Mouse (Mus musculus) granulocyte monocyte progenitor cell, adult 5-6 weeks (primary cell): ENCODE data around the gene Gnao1. TPM values are rescaled to one million over a fixed set of nuclear protein-coding genes. Genes with fewer than 3 reads are reported as not detected.

Source experiments
- ATAC-seq: replicated peaks from 2 replicates; pipeline ENCODE4 v1.8.0; 2016; ENCODE audit warnings: mild to moderate bottlenecking, moderate TSS enrichment, inconsistent platforms; ENCODE audit not compliant: poor library complexity, severe bottlenecking
- total RNA-seq, 2 experiments: library from RNA; stranded (forward) in 1 of 2; stranded (reverse) in 1 of 2; fragments of 200-712, 200-1000 nt in 1 of 2; fragments of >200 nt in 1 of 2; fragmentation: Nextera tagmentation in 1 of 2; gene quantifications; 2 replicates each; pipeline ENCODE4 v1.2.3; 2014 to 2017

Gene Gnao1
- not detected in 2 replicates for total RNA-seq (2014; fragmentation: Nextera tagmentation)
- total RNA-seq (2017), result not detected in 2 replicates

DNA sequence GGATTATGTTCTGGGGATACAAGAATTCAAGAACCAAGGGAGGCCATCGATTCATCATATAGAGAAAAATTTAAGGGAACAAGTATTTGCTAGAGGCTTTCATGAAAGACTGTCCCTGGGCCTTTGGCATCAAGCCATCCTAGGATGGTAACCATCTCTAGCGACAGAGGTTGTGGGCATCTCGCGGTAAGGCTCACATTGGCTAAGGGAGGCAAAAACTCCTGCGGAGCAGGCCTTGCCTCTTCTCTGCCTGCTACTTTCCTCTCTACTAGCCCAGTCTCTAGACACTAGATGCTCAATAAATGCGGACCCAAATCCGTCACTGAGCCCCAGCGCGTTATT is at the start of gene Gnao1:
TSS of gene Gnao1 (plus strand) at position 281 of the 342 bp plus-strand sequence.
- ATAC-seq, result no peak; the same call in 1 of the 2 replicates

DNA sequence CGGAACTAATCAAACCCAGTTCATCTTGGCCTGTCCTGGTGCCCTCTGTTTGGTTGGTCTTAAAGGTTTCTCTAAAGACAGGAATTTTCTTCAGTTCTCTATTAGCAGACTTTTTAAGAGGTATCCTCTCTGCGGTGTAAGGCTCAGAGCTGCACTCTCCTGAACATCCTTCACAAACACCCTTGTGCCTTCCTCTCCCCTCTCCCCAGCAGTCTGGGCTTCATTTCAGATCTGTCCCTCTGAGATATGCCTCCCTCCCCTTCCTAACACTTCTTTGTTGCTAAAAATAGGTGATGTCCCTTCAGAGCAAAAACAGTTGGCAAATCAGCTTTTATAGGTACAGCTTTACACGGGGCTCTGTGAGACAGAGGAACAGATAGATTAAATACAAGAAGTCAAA is 32.2 kb upstream of the Gnao1 start:
- ATAC-seq, result no peak

DNA sequence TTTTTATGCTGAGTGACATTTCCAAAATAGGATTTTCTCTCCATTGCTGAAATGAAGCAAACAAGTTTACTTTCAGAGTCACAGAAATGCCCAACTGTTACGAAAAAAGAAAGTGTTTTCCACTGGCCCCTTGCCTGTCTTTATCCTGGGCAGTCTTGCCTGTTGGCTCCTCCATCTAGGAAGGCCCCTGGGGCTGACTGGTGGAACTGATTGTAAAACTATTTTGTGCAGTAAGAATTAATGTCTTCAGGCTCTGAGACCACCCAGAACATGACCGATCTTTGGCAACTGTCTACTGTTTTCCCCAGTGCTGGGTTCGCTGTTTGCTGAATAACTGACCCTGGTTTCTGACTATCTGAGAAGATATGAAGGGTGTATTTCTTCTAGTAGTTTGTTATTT is 540 bp upstream of the Gnao1 start:
- no peak for ATAC-seq

DNA sequence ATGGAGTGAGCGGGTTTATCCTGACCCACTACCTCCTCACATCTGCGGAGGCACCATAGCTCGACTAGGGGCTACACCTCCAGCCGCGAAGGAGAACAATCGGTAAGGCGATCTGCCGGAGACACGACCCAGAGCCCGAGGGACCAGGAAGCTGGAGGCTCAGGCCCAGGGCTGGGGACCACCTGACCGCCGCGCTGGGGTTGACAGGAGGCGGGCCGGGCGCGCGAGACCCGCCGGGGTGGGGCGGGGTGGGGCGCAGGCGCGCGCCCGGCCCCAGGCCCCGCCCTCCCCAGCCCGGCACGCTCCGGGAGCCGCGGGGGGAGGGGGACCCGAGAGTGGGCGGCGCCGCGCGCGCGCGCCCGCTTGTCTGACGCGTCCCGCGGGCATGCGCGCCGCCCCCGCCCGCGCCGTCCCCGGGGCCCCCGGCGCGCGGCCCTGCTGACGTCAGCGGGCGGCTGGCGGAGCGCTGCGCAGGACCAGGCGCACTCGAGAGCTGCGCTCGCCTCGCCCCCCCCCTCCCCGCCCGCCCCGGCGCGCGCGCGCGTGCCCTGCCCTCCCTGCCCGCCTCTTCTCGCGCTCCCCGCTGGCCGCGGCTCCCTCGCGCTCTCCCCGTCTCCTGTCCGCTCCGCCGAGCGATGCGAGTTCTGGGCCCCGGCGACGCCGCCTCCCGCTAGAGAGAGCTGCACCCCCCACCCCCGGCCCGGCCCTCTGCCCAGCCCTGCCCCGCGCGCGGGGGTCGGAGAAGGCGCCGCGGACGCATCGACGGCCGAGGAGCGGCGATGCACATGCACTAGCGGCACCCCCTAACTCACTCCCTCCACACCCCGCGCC is 477 bp downstream of the Gnao1 start:
- ATAC-seq, result peak; percentile 64

DNA sequence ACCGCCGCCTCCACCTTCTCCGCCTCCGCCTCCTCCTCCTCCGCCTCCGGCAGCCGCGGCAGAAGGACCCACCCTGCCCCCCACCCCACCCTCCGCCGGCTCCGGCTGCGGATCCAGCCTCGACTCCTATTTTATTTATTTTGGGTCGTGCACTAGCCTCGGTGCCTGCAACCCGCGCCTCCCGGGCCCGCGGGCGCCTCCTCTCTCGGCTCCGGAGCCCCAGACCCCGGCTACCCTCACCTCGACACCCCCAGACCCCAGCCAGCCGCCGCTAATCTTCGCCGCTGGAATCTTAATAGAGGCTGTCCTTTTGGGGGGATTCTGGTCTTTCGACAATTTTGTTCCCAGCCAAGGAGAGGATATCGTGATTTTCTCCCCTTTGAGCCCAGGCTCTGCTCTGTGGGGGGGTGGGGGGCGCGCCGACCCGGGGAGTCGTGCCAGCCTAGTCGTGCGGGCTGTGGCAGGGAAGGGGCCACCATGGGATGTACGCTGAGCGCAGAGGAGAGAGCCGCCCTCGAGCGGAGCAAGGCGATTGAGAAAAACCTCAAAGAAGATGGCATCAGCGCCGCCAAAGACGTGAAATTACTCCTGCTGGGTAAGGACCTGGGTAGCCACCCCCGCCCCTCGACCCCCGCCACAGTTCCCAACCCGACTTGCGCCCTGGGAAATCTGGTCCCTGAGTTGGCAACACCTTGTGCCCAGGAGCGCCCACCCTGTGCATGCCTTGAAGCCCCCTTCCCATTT is 1.3 kb downstream of the Gnao1 start:
- no peak for ATAC-seq

DNA sequence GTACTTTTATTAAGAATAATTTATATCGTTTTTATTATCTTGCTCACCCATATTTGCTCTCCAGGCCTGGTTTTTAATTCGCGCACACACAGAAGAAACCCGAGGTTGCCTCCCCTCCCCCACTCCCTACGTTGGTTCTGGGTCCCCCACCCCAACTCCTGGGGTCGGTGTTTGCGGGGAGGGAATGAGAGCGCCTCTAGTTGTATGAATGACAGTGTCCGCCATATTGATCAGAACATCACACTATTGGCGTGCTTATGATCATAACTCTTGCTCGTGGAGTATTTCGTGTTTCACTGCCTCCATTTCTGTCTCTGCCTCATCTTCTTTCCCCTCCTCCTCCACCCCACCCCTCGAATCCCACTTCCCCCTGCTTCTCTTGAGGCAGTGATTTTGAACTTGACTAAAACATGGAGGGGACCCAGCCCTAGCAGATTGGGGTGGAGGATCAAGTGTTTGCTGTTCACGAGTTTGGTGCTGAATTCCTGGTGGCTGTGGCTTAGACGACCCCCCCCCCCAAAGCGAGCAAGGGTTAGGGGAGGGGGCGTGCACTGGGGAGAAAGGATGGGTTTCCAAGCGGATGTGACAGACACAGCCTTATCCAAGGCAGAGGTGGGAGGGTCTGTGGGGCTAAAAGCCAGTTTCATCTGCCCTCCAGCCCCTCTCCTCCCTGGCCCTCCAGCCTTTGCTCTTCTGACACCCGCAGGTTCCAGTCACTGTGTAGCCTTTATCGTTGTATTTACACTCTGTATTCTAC is 2.1 kb downstream of the Gnao1 start:
- no peak for ATAC-seq

DNA sequence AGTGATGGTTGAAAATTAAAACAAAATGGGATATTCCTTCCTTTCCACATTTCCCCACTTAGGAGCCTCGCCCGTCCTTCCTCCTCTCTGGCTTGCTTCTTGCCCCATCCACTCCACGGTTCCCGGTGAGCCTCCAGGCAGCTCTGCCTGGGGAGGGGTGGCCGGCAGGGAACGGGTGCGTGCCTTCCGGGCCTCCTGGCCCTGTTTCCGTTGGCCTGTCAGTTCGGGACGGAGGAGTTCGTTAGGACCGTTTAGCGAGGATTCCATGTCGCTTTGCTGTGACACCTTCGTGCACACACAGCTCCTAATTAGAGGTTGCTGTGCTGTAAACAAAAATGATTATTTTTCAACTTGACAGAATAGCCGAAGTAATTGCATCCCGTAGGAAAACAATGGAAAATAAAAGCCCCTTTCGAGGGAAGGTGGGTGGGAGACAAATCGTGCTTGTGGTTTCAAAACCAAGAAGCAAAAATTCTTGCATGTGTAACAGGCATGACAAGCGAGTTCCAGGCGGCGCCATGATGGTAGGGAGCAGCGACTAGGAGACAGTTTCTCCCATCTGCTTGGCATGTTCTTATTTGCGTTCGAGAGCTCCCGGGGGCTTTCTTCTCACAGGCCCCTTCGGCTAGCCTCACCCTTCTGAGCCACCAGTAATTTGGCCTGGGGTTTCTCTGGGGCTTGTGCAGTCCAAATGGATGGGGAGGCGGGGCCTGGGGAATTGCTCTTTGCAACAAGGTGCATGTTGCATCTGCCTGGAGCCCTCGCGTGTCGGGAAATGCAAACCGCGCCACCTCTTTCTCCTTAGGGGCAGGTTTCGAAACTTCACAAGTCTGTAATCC is 3.0 kb downstream of the Gnao1 start:
- no peak for ATAC-seq

DNA sequence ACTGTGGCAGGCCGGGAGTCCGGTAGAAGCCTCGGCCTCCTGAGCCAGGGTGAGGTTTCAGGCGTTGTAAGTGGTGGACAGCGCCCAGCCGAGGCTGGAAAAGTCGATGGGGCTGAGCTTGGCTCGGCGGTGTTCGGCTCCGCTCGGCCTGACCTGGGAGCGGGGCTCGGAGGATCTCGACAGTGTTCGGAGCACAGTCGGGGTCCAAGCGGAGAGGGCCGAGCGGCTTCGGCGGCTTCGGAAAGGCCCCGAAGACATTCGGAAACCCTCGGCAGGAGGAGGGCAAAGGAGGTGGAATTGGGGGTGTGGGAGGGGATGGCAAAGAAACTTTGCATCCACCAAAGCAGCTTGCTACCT is 3.6 kb downstream of the Gnao1 start:
- peak; percentile 70 for ATAC-seq

DNA sequence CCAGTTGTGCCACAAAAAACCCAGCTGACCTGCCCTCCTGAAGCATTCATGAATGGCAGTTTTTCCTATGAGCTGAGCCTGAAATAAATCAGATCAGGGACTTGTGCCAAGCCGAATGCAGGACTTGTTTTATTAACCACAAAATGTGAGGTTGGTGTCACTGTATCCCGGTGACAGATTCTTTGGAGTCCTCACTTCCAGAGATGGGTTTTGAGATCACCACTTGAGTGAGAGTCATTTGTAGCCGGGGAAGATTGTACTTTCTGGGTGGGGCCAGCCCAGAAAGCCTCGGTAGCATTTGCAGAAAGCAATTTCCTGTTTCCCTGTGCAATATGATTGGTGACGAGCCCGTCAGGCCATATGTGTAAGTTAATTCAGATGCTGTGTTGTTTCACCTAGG is 4.5 kb downstream of the Gnao1 start:
- no peak for ATAC-seq

DNA sequence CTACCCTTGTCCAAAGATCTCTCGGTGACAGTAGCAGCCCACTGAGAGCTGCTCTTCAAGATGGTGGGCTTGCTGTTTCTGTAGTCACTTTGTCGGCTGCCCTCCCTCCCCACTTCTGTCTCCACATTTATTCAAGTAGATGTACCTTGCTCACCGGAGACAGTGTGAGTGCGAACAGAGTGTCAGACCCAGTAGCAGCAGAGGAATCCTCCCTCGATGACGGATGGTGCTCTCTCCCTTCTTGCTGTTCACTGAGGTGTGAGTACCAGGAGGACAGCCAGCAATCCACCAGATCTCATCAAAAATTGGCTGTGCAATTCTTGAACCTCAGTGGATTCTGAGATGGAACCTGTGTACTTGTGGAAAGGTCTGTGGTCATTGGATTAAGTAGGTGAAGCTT is 6.5 kb downstream of the Gnao1 start:
- ATAC-seq, result no peak

DNA sequence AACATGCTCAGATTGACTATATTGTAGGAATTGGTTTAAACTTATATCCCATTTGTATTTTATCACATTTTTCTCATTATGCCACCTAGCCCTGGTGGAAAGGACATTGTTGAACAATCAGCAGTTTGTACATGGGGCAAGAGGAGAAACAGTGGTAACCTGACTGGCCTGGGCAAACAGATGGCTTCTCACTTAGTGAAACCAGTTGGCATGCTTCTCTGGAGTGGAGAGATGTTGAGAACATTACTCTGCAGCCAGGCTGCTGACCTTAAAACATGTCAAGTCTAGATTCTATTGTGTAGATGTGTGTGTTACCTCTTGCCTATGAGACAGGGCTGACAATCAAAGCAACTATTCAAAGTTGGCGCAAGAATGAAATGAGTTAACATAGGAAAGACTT is 7.6 kb downstream of the Gnao1 start:
- ATAC-seq, result no peak

DNA sequence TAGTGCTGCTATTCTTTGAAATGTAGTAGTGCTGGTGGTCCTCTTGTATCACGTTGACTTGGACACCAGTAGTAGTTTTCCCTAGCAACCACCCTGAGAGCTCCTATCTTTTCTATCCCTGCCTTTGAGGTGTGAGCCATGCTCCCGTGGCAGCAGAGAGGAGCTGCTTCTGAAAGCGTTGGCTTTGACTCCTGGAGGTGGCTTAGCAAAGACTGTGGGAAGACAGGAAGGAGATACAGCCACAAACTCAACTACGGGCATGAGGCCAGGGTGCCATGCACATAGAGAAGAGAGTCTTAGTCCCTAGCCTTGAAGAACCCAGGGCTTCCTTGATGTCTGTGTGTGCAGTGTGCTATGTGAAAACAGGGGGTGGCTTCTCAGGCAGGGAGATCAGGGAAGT is 10.2 kb downstream of the Gnao1 start:
- ATAC-seq, result no peak

DNA sequence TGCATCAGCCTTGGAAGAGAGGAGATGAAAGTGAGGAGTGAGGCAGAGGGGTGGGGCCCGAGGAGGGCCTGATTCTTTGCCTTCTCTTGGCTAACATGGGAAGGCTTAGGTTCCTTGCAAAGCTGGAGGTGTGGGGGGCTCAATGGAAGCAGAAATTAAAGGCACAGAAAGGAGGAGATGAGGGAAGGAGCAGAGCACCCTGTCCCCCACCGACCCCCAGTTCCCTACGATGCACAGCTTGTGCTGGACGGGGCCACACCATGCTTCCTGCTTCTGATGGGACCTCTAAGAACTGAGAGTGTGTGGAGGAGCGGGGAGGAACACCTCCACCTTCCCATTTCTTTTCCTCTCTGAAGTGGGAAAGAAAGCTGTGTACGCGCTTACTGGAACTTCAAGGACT is 11.6 kb downstream of the Gnao1 start:
- no peak for ATAC-seq

DNA sequence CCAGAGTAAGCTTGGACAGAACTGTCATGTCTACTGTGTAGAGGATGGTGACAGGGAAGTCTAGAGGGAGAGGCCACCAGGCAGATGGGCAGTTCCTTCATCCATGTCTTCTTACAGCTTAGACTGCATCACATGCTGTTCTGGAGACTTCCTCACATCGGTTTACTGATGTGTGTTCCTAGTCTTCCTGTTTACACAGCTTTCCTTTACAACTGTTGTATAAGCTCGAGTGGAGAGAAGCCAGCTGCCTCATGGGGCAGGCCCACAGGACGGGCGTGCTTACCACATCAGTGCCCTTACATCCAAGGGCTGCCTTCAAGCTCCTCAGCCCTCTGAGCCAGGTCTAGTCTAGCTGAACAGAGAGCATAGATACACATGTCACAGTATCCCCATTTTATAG is 15.6 kb downstream of the Gnao1 start:
- ATAC-seq, result no peak

DNA sequence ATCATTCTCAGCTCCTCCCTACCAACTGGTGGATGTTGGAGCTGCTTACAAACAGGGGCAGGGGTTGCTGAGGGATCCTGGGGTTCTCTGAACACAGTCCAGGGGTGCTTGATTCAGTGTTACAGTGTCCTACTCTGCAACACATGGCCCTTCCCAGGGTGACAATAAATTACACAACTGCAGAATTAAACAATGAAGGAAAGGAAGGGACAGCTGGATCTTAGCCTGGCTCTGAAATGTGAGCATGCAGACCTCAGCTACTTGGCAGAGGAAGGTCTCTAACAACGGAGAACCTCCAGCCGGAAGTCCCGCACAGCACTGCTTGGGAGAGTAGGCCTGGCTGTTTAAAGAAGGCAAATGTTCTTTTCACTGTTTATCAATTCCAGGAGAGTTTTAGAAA is 20.9 kb downstream of the Gnao1 start:
- ATAC-seq, result no peak

DNA sequence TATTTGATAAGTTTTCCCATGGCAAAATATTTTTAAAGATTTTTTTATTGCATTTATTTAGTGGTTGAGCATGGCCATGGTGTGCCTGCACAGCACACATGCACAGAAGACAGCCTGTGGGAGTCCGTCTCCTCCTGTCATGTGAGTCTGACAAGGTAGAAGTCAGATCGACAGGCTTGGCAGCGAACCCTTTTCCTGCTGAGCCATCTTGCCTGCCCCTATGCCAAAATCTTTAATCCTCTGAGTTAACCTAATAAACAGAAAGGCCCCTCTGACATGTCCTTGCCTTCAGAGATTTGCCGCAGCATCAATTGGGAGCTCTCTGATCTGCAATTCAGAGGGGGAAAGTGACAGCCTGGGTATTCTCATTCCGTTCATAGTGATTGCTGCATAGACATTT is 26.0 kb downstream of the Gnao1 start:
- ATAC-seq, result no peak

DNA sequence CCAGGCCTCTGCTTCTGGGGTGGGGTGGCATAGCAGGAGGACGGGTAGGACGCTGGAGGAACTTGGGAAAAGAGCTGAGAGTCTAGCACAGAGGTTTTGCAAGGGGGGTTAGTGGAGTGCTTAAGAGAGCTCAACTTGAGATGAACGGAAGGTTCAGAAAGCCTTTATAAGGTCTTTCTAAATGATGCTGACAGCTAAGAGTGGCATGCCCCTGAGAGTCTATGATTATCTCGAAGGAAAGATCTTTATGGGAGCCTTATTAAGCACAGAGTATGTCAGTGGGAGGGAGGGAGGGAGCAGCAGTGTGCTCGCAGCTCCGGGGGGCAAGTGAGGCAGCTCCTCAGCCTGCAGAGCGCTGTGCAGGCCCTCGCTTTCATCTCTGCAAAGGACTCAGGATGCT is 29.3 kb downstream of the Gnao1 start:
- no peak for ATAC-seq

DNA sequence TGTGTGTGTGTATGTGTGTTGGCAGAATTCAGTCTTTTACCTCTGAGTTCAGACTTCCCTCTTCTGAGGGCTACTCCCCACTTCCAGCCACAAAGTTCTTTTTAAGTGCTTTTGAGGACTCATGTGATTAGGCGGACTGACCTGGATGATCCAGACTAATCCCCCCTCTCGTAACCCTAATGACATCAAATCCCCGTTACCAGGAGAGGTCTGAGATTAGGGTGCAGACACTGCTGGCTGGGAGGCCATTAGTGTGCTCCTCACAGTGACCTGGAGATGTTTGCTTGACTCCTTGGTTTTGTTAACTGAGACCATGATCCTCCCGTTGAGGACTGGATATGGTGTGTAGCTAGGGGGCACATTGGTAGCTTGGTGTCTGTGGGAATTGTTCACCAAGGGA is 30.7 kb downstream of the Gnao1 start:
- no peak for ATAC-seq

DNA sequence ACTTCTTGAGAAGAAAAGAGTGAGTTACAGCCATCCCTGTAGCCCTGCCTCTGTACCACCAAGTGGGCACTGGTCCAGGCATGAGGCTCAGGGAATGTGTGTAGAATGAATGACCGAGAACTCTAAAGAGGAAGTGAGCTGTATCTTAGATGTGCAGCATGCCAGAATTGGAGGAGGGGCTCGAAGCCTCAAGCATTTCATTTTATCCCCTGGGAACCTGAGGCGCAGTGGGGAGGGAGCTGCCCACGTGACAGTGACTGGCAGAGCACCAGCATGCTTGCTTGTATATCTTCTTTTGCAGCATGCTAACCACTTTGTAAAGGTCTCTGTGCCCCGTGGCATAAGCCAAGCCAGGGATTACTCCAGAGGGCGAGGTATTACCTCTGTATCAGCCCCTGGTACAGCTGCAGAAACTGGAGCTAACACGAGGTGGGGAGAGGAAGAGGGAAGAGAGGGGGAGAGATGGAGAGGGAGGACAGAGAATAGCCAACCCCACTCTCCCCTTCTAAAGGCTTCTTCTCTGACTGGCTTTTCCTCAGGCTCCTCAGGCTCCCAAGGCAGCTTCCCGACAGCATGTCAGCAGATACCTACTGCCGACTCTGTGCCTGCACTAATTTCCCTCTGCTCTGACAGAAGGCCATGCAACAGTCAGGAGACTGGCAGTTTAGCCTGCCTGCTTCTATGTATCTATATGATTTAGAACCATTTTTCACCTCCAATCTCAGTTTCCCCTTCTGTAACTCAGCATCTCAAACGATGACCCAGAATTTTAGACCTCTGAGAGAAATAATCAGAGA is 31.4 kb downstream of the Gnao1 start:
- ATAC-seq, result peak; percentile 42

DNA sequence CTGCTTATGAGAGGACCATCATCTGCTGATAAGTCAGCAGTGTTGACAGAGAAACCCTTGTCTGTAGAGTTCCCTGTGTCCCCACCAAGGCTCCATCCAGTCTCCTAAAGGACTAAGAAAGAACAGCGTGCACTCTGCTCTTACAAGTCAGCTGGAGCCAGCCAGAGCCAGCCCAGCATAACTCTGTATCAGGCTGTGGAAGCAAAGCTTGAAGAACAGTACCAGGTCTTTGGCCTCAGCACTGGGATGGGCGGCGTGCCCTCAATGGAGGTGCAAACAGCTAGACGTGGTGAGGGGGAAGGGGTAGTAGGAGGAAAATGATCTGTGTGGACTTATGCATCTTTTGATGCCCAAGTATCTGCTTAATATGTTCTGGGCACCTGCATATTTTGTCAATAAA is 32.8 kb downstream of the Gnao1 start:
- ATAC-seq, result no peak
